Mouse (Mus musculus) thymus, adult 2 months (tissue): ENCODE measurements at regions not wholly inside any gene's neighbourhood (a gene's known extent, or its start where the extent isn't known, plus 50 kb on each side); places are given as distances from the start of the nearest gene placed in this dataset.

Experiments used
- DNase-seq: peaks from one replicate; pipeline ENCODE4 v3.0.0; 2021
- H3K27ac ChIP-seq: fragments of 200-500 bp; 2 replicates; pipeline ENCODE4 v1.5.1; 2012; ENCODE audit warnings: low read length, control low read depth; ENCODE audit not compliant: control insufficient read depth, insufficient read depth
- H3K27me3 ChIP-seq: fragments of 200-500 bp; 2 replicates; pipeline ENCODE4 v1.6.1; 2012; ENCODE audit warnings: mild to moderate bottlenecking, low read length, moderate library complexity, mixed read lengths; ENCODE audit not compliant: control insufficient read depth, insufficient read depth
- H3K36me3 ChIP-seq: fragments of 200-500 bp; 2 replicates; pipeline ENCODE4 v1.6.1; 2012; ENCODE audit warnings: mild to moderate bottlenecking, low read length, moderate library complexity; ENCODE audit not compliant: control insufficient read depth, insufficient read depth
- H3K4me1 ChIP-seq: fragments of 200-500 bp; replicated peaks from 2 replicates; pipeline ENCODE4 v1.6.1; 2012; ENCODE audit warnings: low read length; ENCODE audit not compliant: control insufficient read depth, insufficient read depth
- H3K4me3 ChIP-seq: fragments of 200-500 bp; 2 replicates; pipeline ENCODE4 v1.5.1; 2012; ENCODE audit warnings: mild to moderate bottlenecking, low read length, control low read depth, moderate library complexity; ENCODE audit not compliant: control insufficient read depth, insufficient read depth
- CTCF ChIP-seq: fragments of 200-500 bp; IDR thresholded peaks from 2 replicates; pipeline ENCODE4 v1.5.1; 2012; ENCODE audit warnings: mild to moderate bottlenecking, control low read depth, low read length, moderate library complexity, borderline replicate concordance; ENCODE audit not compliant: control insufficient read depth, poor library complexity, insufficient read depth; ENCODE audit errors: extremely low read depth
- POLR2A ChIP-seq: fragments of 200-500 bp; IDR thresholded peaks from 2 replicates; pipeline ENCODE4 v1.6.1; 2012; ENCODE audit warnings: mild to moderate bottlenecking, low read length, control low read depth, moderate library complexity; ENCODE audit not compliant: control insufficient read depth, poor library complexity, insufficient read depth; ENCODE audit errors: extremely low read depth
- WGBS: fragments of 180-500 bp; shearing (Covaris S2); methylation state at CpG from one replicate; pipeline ENCODE4 v1.1.7; 2018; 5-methylcytosine and 5-hydroxymethylcytosine counted together

DNA sequence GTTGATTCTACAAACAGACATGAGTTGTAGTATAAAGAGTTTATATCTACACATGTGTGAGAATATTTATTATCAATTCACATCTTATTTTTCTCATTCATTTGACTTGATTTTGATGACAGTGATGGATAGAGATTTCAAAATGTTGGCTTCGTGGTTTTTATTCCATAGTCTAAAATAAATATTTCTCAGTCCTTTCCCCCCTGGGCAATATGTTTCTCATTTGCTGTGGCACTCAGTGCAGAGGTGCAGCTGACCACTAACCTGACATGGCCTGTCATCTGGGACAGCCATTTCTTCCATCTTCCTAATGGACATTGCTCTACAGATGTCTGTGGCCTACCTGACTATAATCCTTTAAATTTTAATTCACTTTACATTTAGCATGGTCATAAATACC is 1413.5 kb upstream of the Zeb2 start:
- H3K27ac ChIP-seq: no peak overlapping the region
- TF ChIP-seq CTCF (no peak), POLR2A (no peak)
- no peaks in the 10 kb centered on the region for H3K4me1 ChIP-seq
- no peaks in the 10 kb centered on the region for H3K36me3 ChIP-seq
- no peak overlapping the region for H3K4me3 ChIP-seq
- 95% methylated on average over 1 of the region's 1 CpGs for WGBS
- no peak for DNase-seq
- H3K27me3 ChIP-seq: no peaks in the 10 kb centered on the region

GRCm38 (mm10) chr2:46525223-46525622 is 1408.0 kb upstream of the Zeb2 start:
- no peak for DNase-seq
- Histone ChIP-seq H3K4me3 (no peak overlapping the region), H3K36me3 (no peaks in the 10 kb centered on the region), H3K27ac (no peak overlapping the region), H3K4me1 (no peaks in the 10 kb centered on the region), H3K27me3 (no peaks in the 10 kb centered on the region)
- TF ChIP-seq POLR2A: no peak
- TF ChIP-seq CTCF: no peak
- WGBS: 17% methylated on average over 4 of the region's 4 CpGs

DNA sequence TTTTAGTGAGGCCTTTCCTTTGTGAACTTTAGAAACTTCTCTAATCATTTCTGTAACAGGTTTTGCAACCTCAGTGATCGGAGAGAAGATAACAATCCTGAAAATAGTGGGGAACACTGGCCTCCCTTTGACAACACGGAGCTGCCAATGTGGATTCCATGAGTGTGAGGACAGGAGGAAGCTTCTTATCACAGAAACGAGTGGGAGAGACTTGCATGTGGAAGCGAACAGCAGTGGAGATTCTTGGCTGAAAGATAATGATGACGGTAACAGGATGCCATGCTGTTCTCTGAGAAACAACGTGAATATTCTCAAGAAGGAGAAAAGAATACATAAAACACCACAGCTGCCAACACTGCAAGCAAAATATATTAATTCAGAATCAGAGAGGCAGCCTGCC is 1407.4 kb upstream of the Zeb2 start:
- Histone ChIP-seq H3K4me3 (no peak overlapping the region), H3K36me3 (no peaks in the 10 kb centered on the region), H3K27me3 (no peaks in the 10 kb centered on the region), H3K4me1 (no peaks in the 10 kb centered on the region), H3K27ac (no peak overlapping the region)
- WGBS: 70% methylated on average over 6 of the region's 6 CpGs
- TF ChIP-seq CTCF (no peak), POLR2A (no peak)
- no peak for DNase-seq

DNA sequence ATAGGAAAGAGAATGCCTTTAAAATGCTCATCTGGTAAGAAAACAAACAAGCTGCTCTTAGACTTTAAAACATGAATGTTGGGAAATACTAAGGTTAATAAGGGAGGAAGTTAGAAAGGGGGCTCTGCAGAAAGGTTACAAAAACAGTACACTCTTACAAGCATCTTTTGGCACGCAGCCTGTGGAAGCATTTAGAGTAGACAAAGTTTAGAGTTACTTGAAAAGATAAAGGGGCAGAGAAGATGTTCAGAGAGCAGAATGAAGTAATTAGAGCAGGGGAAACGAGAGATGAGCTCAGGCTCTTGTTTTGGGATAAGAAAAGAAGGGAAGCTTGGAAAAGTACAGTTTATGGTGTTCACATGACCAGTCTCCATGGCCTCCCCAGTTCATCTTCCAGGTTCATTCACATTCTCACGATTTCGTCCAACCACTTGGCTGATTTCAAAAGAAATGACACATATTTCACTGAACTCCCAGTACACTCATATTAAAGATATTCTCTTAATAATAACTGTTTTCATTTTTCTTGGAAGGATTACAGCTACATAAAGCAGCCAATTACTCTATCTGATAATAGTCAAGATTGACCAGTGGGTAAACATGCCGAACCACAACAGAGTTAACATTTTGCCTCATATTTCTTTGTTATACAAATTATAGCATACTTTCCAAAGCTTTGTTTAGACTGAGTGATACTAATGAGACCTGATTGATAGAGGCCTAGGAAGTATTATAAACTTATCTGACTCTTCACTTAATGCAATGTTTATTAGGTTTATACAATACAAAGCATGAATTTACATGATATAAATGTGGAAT is 1404.2 kb upstream of the Zeb2 start:
- no peak for DNase-seq
- WGBS: 88% methylated on average over 5 of the region's 5 CpGs
- Histone ChIP-seq H3K27me3 (no peaks in the 10 kb centered on the region), H3K4me1 (no peaks in the 10 kb centered on the region), H3K36me3 (no peaks in the 10 kb centered on the region), H3K4me3 (no peak overlapping the region), H3K27ac (no peak overlapping the region)
- no peak for TF ChIP-seq CTCF
- TF ChIP-seq POLR2A: no peak

DNA sequence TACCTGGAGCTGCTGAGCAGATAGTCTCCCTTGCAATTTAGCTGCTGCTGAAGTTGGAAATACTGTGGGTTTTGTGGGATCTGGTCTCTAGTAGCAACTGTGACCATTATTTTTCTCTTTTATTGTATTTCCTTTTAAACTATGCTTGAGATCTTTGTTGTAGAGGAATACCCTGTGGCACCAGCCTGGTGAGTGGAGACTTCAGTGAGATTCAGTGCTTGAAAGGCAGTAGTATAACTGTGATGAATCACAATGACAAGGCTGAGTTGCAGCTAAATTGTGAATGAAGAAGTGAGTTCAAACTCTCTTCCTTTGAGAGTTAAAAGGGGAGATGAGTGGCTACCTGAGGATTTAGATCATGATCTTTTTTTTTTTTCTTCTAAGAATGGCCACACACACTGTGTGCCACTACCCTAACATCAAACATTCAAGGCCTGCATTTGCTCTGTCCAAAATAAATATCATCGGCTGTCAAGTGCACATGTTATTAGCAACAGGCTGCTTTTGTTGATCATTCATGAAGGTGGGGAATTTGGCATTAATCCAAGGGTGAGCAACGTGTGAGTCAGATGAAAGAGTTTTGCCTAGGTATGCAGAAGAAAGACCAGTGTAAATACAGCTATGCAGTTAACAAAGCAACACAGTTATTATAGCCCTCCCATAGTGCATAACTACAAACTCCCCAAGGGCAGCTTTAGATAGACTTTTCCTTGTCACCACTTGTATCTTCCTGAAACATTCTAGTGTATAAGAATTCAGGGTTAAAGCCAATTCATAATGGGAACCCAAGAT is 1395.2 kb upstream of the Zeb2 start:
- 87% methylated on average over 2 of the region's 2 CpGs for WGBS

DNA sequence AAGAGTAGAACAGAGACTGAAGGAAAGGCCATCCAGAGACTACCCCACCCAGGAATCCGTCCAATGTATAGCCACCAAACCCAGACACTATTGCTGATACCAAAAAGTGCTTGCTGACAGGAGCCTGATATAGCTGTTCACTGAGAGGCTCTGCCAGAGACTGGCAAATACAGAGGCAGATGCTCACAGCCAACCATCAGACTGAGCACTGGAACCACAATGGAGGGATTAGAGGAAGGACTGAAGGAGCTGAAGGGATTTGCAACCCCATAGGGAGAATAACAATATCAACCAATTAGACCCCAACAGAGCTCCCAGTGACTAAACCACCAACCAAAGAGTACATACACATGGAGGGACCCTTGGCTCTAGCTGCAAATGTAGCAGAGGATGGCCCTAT is 1389.8 kb upstream of the Zeb2 start:
- Histone ChIP-seq H3K27me3 (no peaks in the 10 kb centered on the region), H3K27ac (no peak overlapping the region), H3K4me3 (no peak overlapping the region), H3K4me1 (no peaks in the 10 kb centered on the region), H3K36me3 (no peaks in the 10 kb centered on the region)
- DNase-seq: no peak
- no peak for TF ChIP-seq CTCF
- no peak for TF ChIP-seq POLR2A
- WGBS: 94% methylated on average over 1 of the region's 1 CpGs

More for the DNA sequence above, 1395.2 kb upstream of the Zeb2 start:
- no peak for DNase-seq
- Histone ChIP-seq H3K27me3 (no peaks in the 10 kb centered on the region), H3K4me1 (no peaks in the 10 kb centered on the region), H3K4me3 (no peak overlapping the region), H3K36me3 (no peaks in the 10 kb centered on the region), H3K27ac (no peak overlapping the region)
- TF ChIP-seq POLR2A: no peak
- no peak for TF ChIP-seq CTCF
